Mouse (Mus musculus) kidney, adult 2 months (tissue): Measurements from ENCODE around the gene Ctdspl.

ENCODE experiments used
- CTCF ChIP-seq: fragments of 200-500 bp; conservative IDR thresholded peaks from 2 replicates; pipeline ENCODE4 v1.5.1; 2011; ENCODE audit warnings: low read depth, mild to moderate bottlenecking, control low read depth, low read length, moderate library complexity, mixed read lengths; ENCODE audit not compliant: insufficient read depth, insufficient read length
- POLR2A ChIP-seq: fragments of 200-500 bp; IDR thresholded peaks from one replicate; pipeline ENCODE4 v1.6.1; 2011; ENCODE audit warnings: low read depth, low read length, control low read depth

GRCm38 (mm10) chr9:118958802-118959201 lies 32.5 kb downstream of the Ctdspl start:
- TF ChIP-seq CTCF (no peak), POLR2A (no peak)
